Mouse (Mus musculus) heart, postnatal 25 days (tissue): ENCODE measurements around the gene Zfp654. TPM values are rescaled to one million over a fixed set of nuclear protein-coding genes. Genes with fewer than 3 reads are reported as not detected.
A peak's percentile ranks its signal among the peaks of the same experiment; 100 is the strongest.

ENCODE experiments used
- DNase-seq: peaks from one replicate; pipeline ENCODE4 v3.0.0; 2022; ENCODE audit warnings: low spot score
- intact Hi-C: fragments of 180-260 bp; cut with DNase I; formaldehyde crosslinking; loops from one replicate; pipeline ENCODE4 v1.15.1; 2025
- total RNA-seq, 2 experiments: library from RNA; stranded (reverse); gene quantifications; 2 replicates each; pipeline ENCODE4 v1.2.3; 2021

Gene Zfp654
- 1 to 10 TPM; 8.8 to 9.9 TPM for total RNA-seq

DNA sequence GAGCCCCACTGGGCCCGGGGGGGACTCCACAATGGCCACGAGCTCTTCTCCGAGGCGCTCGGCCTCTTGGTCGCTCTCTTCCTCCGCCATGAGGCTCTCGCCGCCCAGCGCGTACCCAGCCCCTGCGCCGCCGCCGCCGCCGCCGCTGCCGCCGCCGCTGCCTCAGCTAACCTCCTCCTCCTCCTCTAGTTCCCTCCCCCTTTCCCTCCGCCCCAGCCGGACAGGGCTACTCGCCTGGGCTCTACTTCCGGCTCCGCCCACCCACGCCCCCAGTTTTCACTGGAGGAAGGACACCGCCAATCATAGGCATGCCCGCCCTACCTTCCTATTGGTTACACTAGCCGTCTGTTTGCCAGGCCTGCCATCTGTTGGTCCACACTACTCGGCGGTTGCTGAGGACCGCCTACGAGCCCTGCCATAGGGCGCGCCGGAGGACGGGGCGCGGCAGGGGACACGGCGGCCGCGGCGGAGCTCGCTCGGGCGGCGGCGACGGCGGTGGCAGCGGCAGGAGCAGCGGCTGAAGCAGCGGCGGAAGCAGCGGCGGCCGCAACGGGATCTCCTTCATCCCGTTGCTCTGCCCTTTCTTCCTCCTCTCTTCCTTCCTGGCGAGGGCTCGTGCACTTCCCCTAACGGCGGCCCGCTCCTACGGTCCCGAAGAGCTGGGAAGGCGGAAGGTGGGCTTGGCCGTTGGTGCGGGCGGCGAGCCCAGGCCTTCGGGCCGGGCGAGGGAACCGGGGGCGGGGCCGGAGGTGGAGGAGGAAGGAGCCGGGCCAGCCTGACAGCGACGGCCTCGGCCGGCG, at the start of gene Zfp654, which contains the start of gene Cggbp1:
Gene Zfp654 (minus strand): TSS at position 90 of the 800 bp plus-strand sequence.
Gene Cggbp1 (plus strand): TSS at position 434 of the 800 bp plus-strand sequence.
- intact Hi-C loops, result loop anchor here (2.0 kb wide), 2 partner anchors 21 to 81 kb away; partner anchors contain the start of gene 4930453N24Rik
- DNase-seq, result peak; percentile 100

DNA sequence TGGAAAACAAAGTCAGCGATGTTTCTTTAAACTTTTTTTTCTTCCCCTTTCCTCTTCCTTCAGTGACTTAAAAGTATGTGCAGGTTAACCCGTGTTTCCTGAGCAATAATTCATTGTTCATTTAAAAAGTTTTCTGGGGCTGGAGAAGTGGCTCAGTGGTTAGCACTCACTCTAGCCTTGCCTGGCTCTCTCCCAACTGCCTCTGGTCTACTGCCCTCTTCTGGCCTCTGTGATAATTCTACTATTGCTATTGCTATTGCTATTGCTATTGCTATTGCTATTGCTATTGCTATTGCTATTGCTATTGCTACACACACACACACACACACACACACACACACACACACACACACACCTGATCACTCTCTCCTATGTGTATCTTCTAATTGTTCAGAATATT, 47.6 kb upstream of the Zfp654 start:
- DNase-seq, result no peak
- intact Hi-C loops, result loop anchor here (2.0 kb wide), 1 partner anchor 144 kb away; no protein-coding TSS in a partner anchor

DNA sequence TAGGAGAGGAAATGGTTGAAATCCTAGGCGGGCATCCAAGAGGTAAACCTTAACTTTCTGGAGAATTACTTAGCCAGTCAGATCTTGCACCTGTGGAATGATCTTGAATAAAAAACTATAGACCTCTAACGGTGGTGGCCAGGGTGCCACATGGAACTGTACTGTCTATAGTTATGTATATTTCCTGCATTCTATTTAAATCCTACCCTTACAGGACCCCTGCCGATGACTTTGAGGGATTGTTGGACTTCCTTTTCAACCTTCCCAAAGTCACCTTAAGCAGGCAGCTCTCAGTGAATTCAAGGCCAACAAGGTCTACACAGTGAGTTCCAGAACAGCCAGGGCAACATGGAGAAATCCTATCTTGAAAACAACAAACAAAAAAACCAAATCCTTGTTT, 38.0 kb upstream of the Zfp654 start:
- intact Hi-C loops, result no loop called here
- no peak for DNase-seq

DNA sequence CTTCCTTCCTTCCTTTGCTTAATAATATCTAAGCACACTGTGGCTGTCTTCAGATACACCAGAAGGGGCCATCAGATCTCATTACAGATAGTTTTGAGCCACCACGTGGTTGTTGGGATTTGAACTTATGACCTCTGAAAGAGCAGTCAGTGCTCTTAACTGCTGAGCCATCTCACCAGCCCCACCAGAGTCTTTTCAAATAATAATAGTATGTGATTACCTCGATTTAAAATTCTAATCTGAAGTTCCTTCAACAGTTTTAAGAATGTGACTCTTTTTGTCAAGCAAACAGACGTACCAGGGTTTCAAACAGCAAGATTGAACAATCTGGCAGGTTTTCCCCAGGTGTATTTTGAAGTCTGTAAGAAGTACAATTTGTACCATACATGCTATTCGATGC, 34.1 kb upstream of the Zfp654 start:
- intact Hi-C loops, result no loop called here
- no peak for DNase-seq

DNA sequence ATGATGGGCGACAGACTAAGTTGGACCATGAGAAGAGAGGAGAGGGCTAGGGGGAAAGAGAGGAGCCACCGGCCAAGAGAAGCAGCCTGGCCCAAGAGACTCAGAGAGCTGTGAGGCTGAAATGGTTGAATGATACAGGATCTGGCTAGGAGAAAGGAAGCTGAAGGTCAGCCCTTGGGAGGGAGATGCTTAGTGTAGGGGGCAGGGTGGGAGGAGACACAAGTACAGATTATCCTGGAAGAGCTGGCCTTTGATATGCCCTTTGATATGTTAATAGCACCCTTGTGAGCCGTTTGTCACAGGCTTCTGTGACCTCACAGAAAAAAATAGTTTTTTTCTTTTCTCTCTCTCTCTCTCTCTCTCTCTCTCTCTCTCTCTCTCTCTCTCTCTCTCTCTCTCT, 33.7 kb upstream of the Zfp654 start:
- intact Hi-C loops, result no loop called here
- DNase-seq, result no peak

DNA sequence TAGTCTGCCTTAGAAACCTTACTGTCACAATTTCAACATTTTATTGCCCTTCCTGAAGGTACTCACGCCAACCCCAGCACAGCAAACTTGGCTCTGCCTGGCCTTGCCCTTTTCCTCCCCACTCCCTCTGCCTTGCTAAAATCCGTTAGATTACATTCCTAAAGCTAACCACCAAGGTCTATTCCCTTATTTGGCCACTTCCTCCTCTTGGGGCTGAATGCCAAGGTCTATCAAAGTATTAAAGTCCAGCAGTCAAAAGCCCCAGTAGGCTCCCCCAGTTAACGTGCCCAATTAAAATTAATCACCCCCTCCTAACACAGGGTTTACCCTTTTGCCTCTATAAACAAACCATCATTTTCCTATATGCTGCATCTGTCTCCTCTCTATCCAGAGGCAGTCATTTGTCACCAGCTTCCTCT, 33.0 kb upstream of the Zfp654 start:
- intact Hi-C loops, result no loop called here
- DNase-seq, result no peak

DNA sequence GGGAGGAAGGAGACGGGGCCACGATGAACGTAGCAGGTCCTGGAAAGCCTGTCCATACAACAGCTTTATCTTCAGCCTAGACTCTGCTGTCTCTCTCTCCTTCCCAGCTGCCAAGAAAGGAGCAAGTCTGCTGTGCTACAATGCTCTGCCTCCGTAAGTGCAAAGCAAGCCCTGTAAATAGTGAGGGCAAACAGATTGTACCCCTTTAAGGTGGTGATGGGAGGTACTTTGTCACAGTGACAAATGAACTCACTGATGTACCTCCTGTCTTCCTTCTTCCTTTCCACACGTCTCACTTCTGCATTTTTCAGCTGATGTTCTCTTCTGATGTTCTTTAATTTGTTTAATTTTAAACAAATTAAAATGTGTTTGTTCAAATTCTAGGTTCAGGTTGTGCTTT, 32.4 kb upstream of the Zfp654 start:
- intact Hi-C loops, result no loop called here
- no peak for DNase-seq

DNA sequence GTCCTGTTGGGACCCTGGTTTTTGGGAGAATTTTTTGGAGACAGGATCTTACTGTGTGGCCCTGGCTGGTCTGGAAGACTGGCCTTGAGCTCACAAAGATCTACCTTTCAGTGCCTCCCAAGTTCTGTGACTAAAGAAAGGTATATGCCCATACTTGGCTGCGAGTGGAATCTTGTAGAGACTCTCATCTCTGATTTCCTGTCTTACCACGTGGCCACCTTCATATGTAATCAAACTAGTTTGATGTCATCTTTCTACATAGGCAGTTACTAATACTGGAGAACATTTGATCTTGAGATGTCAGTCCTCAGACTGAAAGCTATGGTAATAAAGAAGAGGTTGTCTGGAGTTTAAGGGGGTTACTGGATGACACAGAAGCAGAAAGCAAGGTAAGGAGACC, 30.0 kb upstream of the Zfp654 start:
- DNase-seq, result no peak
- intact Hi-C loops, result no loop called here

DNA sequence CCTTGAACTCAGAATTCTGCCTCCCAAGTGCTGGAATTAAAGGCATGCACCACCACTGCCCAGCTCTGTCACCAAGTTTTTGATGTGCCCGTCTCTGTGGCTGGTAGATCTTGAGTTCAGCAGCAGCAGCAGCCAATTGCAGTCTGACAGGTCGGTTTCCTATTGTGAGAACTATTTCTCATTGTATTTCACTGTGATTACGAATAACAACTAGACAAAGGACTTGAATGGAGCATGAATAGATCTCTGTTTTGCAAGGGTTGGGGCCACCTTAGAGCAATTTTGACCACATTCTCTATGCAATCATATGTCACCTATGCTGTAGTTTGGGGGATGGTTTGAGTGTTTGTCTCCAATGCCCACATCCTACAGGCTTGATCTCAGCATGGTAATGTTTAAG, 29.5 kb upstream of the Zfp654 start:
- no peak for DNase-seq
- intact Hi-C loops, result no loop called here

DNA sequence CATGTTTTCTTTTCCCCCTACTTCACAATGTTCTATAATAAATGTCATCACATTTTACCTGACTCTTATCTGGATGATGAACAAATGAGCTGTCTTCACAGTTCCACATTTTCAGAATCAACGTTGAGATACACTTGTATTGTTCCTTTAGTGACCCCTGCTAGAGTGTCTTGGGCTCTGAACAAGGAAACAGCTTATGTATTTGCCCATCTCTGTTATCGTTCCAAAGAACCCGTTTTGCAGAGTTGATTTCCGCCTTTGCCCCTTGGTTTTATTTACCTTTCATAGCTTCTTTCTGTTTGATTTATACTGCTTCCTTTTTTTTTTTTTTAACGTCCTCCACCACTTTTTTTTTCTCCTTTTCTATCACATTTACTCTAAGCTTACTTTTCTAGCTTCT, 28.3 kb upstream of the Zfp654 start:
- intact Hi-C loops, result no loop called here
- no peak for DNase-seq

DNA sequence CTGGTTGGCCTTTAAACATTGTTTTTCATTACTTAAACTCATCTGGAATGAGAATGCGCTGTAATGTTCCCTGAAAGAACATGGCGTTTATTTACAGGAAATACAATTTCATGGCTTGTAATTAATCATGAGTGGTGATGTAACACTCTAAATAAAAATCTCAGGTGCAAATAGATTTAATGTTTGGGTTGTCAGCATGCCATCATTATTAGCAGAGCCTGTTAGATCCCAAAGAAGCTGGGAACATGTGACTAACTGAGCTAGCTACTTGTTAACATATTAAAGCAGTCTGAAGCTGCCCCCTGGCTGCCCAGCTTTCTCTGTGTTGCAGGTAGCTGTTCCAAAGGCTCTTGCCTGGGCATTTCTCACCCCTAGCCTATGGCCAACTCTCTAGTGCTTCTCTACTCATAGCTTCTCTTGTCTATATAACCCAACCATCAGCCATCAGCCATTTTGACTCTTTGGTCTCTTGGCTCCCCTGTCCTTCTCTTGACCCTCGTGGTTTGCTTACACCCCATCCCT, 27.2 kb upstream of the Zfp654 start:
- intact Hi-C loops, result no loop called here
- DNase-seq, result no peak

DNA sequence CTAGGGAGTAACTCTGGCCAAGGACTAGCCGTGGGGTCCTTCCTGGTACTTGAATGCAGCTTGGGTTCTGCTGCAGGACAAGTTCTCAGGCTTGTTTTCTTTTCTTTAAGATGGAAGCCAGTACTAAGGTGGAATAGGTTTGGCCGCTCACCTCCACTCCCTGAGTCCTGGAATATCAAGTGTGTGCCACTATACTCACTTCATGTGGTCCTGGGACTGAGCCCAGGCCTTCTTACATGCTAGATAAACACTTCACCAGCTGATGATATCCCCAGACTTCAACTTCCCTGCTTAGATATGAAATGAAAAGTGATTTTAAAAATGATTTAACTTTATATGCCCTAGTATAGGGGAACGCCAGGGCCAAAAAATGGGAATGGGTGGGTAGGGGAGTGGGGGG, 25.9 kb upstream of the Zfp654 start:
- DNase-seq, result no peak
- intact Hi-C loops, result no loop called here

DNA sequence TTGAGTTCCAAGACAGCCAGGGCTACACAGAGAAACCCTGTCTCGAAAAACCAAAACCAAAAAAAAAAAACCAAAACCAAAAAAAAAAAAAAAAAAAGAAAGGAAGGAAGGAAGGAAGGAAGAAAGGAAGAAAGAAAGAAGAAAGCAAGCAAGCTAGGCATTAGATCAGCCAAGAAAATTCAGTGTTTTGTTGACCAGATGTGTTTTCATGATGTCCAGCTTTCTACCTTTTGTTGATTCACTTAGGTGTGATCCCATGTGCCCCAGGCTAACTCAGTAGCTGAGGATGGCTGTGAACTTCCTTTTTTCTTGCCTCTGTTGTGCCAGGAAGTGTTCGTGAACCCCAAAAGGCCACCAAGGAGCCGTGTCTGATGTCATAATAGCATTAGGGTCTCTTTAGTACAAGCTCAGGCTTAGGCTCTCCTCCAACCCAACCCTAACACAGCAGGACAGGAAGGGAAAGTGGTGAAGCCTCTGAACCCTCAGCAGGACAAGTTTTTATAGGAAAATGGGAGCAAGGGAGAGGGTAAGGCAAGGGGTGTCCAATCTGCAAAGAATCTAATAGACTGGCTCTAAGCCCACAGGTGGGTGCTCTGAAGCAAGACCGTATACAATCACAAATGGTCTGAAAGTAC, 25.3 kb upstream of the Zfp654 start:
- intact Hi-C loops, result no loop called here
- DNase-seq, result no peak

DNA sequence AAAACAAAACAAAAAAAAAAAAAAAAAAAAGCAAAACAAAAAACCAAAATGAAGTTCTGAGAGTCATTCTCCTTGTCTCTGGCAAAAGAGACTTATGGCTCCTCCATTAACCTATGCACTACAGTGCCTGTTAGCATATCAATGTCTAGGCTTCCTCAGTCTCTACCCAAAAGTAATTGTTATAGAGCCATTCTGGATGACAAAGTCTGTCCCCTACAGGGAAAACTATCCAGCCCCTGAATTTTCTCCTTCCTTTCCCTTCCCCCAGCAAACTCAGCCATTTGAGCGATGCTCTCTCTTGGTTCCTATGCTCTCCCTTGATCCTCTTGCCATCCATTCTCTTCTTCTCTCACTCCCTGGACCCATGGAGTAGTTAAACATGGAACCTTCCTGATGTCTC, 24.4 kb upstream of the Zfp654 start:
- no peak for DNase-seq
- intact Hi-C loops, result no loop called here

DNA sequence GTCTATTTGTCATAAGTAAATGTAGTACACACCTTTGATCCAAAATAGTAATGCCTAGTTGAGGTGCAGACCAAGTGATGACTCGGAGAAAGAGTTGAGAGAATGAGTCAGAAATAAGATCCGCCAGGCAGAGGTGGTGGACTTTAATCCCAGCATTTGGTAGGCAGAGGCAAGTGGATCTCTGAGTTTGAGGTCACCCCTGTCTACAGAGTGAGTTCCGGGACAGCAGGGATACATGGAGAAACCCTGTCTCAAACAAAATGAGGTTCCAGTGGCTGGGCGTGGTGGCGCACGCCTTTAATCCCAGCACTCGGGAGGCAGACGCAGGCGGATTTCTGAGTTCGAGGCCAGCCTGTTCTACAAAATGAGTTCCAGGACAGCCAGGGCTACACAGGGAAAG, 23.9 kb upstream of the Zfp654 start:
- no peak for DNase-seq
- intact Hi-C loops, result no loop called here

DNA sequence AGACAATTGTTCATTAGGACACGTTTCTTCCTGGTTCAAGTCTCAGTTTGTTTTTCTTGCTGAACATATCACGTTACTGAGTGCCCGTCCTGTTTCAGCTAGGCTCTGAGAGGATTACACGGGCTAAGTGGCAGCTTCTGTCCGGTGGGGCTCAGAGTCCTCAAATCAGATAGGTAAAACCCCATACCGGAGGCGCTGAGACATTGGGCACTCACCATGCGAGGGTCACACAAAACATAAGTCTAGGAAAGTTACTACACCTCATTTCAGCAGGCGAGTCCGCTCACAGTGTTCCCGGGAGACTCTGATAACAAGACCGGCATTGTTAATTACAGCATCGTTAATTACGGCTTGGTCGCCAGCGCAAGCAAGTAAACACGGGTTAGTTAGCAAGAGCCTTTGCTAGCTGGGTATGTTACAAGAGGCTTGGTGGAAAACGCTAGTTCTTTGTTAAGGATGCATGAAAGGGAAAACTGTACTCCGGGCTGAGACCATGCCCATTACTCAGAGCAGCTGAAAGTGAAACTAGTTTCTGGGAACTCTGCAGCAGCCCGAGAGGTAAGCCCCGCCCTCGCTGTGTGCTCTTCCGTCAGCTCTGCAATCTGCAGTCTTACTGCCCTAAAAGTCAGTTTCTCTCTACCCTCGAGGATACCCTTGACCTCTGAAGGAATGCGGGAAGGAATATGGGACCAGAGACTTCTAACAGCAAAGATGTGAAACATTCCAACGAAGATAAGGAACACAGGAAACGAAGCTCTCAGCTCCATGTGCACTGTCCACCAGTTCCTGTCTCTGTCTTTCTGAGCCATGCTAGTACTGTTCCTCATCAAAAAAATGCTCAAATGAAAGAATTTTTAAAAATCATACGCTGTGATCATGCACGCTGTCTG, 22.2 kb upstream of the Zfp654 start:
- DNase-seq, result peak; percentile 37
- intact Hi-C loops, result loop anchor here (2.0 to 5.0 kb wide), 2 partner anchors 21 to 101 kb away; partner anchors contain the start of gene 4930453N24Rik

DNA sequence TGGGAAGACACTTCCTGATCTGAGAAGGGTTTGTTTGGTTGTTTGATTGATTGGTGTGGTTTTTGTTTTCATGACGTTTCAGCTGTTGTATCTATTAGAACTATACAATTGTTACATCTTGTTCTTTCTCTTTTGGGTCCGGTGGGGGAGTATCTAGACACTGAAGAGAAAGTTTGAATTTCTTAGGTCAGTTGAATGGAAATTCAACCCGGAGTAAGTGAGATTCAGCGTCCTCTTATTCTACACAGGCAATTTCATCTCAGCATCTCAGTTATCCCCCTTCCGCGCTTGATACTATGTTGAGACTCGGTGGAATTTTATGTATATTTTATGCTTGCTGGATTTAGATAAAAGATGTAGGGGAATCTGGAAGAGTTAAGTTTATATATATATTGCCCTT, 21.4 kb upstream of the Zfp654 start:
- intact Hi-C loops, result loop anchor here (2.0 to 5.0 kb wide), 2 partner anchors 20 to 101 kb away; partner anchors contain the start of gene 4930453N24Rik
- no peak for DNase-seq

DNA sequence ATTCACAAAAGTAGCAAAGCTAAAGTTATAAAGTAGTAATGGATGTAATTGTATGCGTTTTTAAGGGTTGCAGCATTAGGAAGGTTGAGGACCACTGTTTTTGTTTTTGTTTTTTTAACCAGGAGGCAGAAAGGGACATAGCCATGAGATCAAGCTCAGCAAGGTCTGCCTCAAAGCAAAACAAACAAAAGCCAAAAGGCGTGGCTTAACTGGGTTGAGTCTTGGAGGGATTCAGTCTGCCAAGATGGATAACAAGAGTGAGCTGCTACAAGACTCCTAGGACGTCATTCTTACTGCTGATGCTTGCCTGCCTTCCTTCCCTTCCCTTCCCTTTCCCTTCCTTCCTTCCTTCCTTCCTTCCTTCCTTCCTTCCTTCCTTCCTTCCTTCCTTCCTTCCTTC, 20.8 kb upstream of the Zfp654 start:
- intact Hi-C loops, result loop anchor here (2.0 to 5.0 kb wide), 2 partner anchors 19 to 100 kb away; partner anchors contain the start of gene 4930453N24Rik
- no peak for DNase-seq

DNA sequence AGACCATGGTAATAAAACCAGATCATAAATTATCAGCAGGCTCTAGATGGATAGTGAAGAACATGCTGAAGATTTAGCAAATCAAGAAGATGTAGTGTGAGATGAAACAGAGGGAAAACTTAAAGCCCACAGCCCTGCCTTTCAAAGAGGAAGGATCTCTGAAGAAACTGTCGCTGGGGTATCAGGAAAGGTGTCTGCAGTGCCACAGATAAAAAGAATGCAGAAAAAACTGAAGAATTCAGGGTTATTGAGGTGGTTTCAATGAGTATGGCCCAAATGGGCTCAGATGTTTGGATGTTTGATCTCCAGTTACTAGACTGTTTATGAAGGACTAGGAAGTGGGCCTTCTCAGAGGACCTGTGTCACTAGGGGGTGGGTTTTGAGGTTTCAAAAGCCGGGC, 18.2 kb upstream of the Zfp654 start:
- DNase-seq, result no peak
- intact Hi-C loops, result loop anchor here (5.0 kb wide), 1 partner anchor 97 kb away; the partner anchor contains the start of gene 4930453N24Rik

DNA sequence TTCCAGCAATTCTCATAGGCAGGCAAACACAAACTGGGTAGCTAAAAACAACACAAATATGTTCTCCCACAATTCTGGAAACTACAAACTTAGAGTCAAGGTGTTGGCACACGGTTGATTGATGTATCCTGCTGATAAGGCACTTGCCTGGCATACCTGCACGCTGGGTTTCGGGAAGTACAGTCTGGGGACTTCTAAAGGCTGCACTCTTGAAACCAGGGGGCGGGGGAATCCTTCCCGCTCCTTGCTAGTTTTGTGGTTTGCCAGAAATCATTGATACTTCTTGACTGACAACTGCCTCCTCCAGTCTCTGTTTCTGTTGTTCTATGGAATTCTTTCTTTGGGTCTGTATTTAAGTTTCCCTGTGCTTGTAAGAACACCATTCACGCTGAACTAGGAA, 17.2 kb upstream of the Zfp654 start:
- no peak for DNase-seq
- intact Hi-C loops, result no loop called here
